Mouse (Mus musculus) B cell, adult 2 months (primary cell): Measurements from ENCODE around the gene Frmd8.

Source experiments
- DNase-seq, 2 experiments: peaks; one replicate each; pipeline ENCODE4 v3.0.0; 2022

Frmd8 gene

GRCm38 (mm10) chr19:5804371-5804899 is 70.6 kb downstream of the Frmd8 start:
- peak; percentile 51 to 61 for DNase-seq

- DNase-seq, result no peak
These were observed 71.2 kb downstream of the Frmd8 start for GRCm38 (mm10) chr19:5803881-5804279.

GRCm38 (mm10) chr19:5803041-5803880 is 71.8 kb downstream of the Frmd8 start:
- DNase-seq, result peak; percentile 99 to 100

GRCm38 (mm10) chr19:5802787-5803040 is 72.4 kb downstream of the Frmd8 start:
- no peak for DNase-seq

- DNase-seq, result peak; percentile 97 to 98
These were observed 72.9 kb downstream of the Frmd8 start for GRCm38 (mm10) chr19:5802011-5802786.

- no peak for DNase-seq
These were observed 73.6 kb downstream of the Frmd8 start for GRCm38 (mm10) chr19:5801432-5801964.

- peak; percentile 37 to 51 for DNase-seq
These were observed 74.2 kb downstream of the Frmd8 start for GRCm38 (mm10) chr19:5800632-5801431.

- DNase-seq, result no peak
These were observed 74.8 kb downstream of the Frmd8 start for GRCm38 (mm10) chr19:5800350-5800631.
